Mouse (Mus musculus): Measurements from ENCODE around the gene C1qtnf1. TPM values are rescaled to one million over a fixed set of nuclear protein-coding genes. Genes with fewer than 3 reads are reported as not detected.

C1qtnf1 gene
- total RNA-seq, 4 experiments from 2014 or later: 3.1 to 6.0 (median 3.6) TPM

DNA sequence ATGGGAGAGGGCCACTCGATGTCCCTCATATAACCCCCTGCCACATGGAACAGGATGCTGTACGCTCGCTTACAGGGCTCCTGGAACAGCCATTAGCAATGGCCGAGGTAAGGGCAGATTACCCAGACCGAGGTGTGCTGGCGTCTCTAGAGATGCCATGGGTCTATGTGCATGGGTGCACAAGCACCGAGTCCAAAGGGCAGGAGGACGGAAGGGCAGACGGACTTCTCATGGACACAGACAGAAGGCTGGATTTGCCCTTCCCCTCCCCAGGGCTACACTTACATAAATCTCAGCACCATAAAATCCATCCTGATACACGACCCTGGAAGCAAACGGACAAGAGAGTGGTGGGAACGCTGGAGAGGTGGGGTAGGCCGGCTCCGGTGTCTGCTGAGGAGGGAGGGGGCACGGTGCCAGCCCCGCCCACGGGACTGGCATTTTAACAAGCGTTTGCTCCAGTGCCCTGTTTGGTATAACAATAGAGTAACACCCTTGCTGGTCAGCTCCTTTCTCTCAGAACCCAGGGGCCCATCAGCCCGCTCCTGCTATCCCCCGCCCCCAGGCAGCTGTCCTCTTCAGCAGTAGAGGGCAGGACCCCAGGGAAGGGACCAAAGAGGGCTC, 68.2 kb downstream of the C1qtnf1 start:
- DNase-seq (ENCODE audit: low spot score in 2 of 2): no peak

Other genes starting within 250 kb of the C1qtnf1 start
- gene Cyth1, start 179.6 kb upstream of the C1qtnf1 start, total RNA-seq (2022): 10 to 100 TPM; 84.7 to 96.8 (median 89.4) TPM
- 10 to 100 TPM; 28.7 to 33.8 (median 30.8) TPM for gene Usp36, start 138.0 kb upstream of the C1qtnf1 start, total RNA-seq (2022)
- 1 to 10 TPM; 1.5 to 2.2 (median 2.1) TPM for gene Cep295nl, start 85.7 kb upstream of the C1qtnf1 start, total RNA-seq (2022)
- gene Timp2, start 72.5 kb upstream of the C1qtnf1 start, total RNA-seq (2022): 100 to 1,000 TPM; 225 to 284 (median 259) TPM
- 100 to 1,000 TPM in 1 of 4 experiments, 10 to 100 TPM in 3; 17.0 to 100 (median 50.4) TPM for gene Lgals3bp, start 26.1 kb upstream of the C1qtnf1 start, total RNA-seq (2022)
- 10 to 100 TPM; 39.6 to 42.8 (median 41.1) TPM for gene Cant1, start 9.1 kb upstream of the C1qtnf1 start, total RNA-seq (2022)
- 10 to 100 TPM; 14.9 to 22.3 (median 19.0) TPM for gene Engase, start 48.6 kb downstream of the C1qtnf1 start, total RNA-seq (2022)